Mouse (Mus musculus) liver, embryonic 14.5 days (tissue): ENCODE measurements around the gene Cyb5r3. TPM values are rescaled to one million over a fixed set of nuclear protein-coding genes. Genes with fewer than 3 reads are reported as not detected.
A peak's percentile ranks its signal among the peaks of the same experiment; 100 is the strongest.

Source experiments
- ATAC-seq: fragments of 200-750 bp; cut with Nextera tagmentation; 2 replicates; pipeline ENCODE4 v1.8.0; 2017; ENCODE audit warnings: moderate number of reproducible peaks, mild to moderate bottlenecking, moderate library complexity; ENCODE audit not compliant: insufficient read depth
- DNase-seq, 3 experiments: peaks; one replicate each; pipeline ENCODE4 v3.0.0-alpha.2; 2012 to 2013; ENCODE audit warnings: low read depth in 3 of 3, low spot score in 3 of 3
- H3K27ac ChIP-seq: fragments of 300-500 bp; sonication (generic); 2 replicates; pipeline ENCODE4 v1.5.1; 2014; ENCODE audit warnings: moderate library complexity, mild to moderate bottlenecking, control low read depth, inconsistent platforms
- H3K27me3 ChIP-seq: fragments of 300-500 bp; sonication (generic); 2 replicates; pipeline ENCODE4 v1.6.1; 2014; ENCODE audit warnings: mild to moderate bottlenecking, low read length, moderate library complexity; ENCODE audit not compliant: control insufficient read depth, insufficient read depth
- H3K36me3 ChIP-seq: fragments of 300-500 bp; sonication (generic); replicated peaks from 2 replicates; pipeline ENCODE4 v1.6.1; 2014; ENCODE audit warnings: low read depth; ENCODE audit not compliant: control insufficient read depth, insufficient read depth
- H3K4me1 ChIP-seq, 2 experiments: fragments of 200-500 bp in 1 of 2; fragments of 300-500 bp in 1 of 2; sonication (generic) in 1 of 2; replicated peaks; 2 replicates each; pipeline ENCODE4 v1.6.1; 2012 to 2014; ENCODE audit warnings: antibody characterized with exemption in 1 of 2, inconsistent platforms in 1 of 2, low read length in 1 of 2; ENCODE audit not compliant: control insufficient read depth in 2 of 2, insufficient read depth in 2 of 2
- H3K4me2 ChIP-seq: fragments of 300-500 bp; sonication (generic); 2 replicates; pipeline ENCODE4 v1.6.1; 2014; ENCODE audit warnings: low read depth, mild to moderate bottlenecking, control low read depth, moderate library complexity
- H3K4me3 ChIP-seq, 2 experiments: fragments of 200-500 bp in 1 of 2; fragments of 300-500 bp in 1 of 2; sonication (generic) in 1 of 2; 2 replicates each; pipeline ENCODE4 v1.5.1; 2012 to 2014; ENCODE audit warnings: low read depth in 2 of 2, low read length in 2 of 2, mild to moderate bottlenecking in 2 of 2, control low read depth in 1 of 2, inconsistent platforms in 1 of 2, moderate library complexity in 1 of 2; ENCODE audit not compliant: insufficient read depth in 1 of 2
- H3K9ac ChIP-seq: fragments of 300-500 bp; sonication (generic); replicated peaks from 2 replicates; pipeline ENCODE4 v1.6.1; 2014; ENCODE audit warnings: mild to moderate bottlenecking, control low read depth, moderate library complexity
- H3K9me3 ChIP-seq: fragments of 300-500 bp; sonication (generic); 2 replicates; pipeline ENCODE4 v1.6.1; 2016; ENCODE audit warnings: low read length, mixed read lengths; ENCODE audit not compliant: control insufficient read depth
- CTCF ChIP-seq: IDR thresholded peaks from 2 replicates; pipeline ENCODE4 v1.5.1; 2016; ENCODE audit warnings: antibody characterized with exemption, low read depth, control low read depth
- EP300 ChIP-seq: IDR thresholded peaks from 2 replicates; pipeline ENCODE4 v1.6.1; 2016; ENCODE audit warnings: antibody characterized with exemption, low read depth
- WGBS: fragments of 180-500 bp; shearing (Covaris S2); extraction: QIAGEN DNeasy Blood & Tissue Kit; methylation state at CpG from one replicate; pipeline ENCODE4 v1.1.7; 2014; ENCODE audit not compliant: insufficient replicate concordance; 5-methylcytosine and 5-hydroxymethylcytosine counted together
- polyA plus RNA-seq, 2 experiments: library from polyadenylated mRNA; depleted of rRNA in 1 of 2; stranded (reverse) in 1 of 2; unstranded in 1 of 2; fragments of >200 nt; fragmentation: Nextera tagmentation in 1 of 2; extraction: Ambion mirVana in 1 of 2; gene quantifications; 2 replicates each; pipeline versions ENCODE4 v1.2.1 to v1.2.3; 2012 to 2014

Gene Cyb5r3
- polyA plus RNA-seq, 2 experiments = 88.8 to 103 TPM

DNA sequence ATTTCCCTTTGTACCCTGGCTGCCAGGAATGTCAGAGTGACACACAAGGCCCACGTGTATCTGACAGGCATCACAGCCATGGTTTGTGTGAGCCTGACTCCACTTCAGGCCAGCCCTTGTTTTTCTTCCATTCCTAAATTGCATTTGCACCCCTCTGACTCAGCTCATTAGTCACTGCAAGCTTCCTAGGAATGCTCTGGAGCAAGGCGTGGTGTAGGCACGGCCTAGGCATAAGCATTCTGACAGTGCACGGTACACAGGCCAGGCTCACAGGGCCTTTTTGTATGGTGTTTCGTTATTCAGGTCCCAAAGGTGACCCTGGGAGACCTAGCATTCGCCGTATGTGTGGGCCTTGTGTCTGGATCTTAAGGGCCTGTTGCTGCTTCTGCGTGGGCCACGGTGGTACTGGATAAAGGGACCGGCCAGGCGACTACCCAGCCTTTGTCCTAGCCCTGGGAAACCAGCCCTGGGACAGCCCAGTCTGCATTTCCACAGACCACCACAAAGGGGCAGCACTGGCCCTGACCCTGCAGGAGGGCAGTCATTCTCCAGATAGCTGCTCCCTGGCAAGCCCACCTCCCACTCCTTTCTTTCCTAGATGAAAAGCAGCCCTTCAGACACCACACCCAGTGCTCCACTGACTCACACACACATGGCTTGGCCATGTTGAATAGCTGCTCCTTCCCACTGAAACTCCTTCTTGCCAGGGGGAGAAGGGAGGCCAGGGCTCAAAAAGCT is 15.3 kb downstream of the Cyb5r3 start:
- WGBS = 78% methylated on average over 11 of the region's 11 CpGs
- Histone ChIP-seq H3K36me3 (peaks cover 89% of the 10 kb centered on the region), H3K27me3 (no peaks in the 10 kb centered on the region), H3K4me3 (no peak overlapping the region), H3K4me1 (no peaks in the 10 kb centered on the region), H3K9me3 (no peaks in the 10 kb centered on the region), H3K27ac (no peak overlapping the region), H3K4me2 (no peak overlapping the region), H3K9ac (no peak overlapping the region)
- no peak for ATAC-seq
- no peak for DNase-seq
- TF ChIP-seq EP300 (no peak), CTCF (peak; percentile 93)

DNA sequence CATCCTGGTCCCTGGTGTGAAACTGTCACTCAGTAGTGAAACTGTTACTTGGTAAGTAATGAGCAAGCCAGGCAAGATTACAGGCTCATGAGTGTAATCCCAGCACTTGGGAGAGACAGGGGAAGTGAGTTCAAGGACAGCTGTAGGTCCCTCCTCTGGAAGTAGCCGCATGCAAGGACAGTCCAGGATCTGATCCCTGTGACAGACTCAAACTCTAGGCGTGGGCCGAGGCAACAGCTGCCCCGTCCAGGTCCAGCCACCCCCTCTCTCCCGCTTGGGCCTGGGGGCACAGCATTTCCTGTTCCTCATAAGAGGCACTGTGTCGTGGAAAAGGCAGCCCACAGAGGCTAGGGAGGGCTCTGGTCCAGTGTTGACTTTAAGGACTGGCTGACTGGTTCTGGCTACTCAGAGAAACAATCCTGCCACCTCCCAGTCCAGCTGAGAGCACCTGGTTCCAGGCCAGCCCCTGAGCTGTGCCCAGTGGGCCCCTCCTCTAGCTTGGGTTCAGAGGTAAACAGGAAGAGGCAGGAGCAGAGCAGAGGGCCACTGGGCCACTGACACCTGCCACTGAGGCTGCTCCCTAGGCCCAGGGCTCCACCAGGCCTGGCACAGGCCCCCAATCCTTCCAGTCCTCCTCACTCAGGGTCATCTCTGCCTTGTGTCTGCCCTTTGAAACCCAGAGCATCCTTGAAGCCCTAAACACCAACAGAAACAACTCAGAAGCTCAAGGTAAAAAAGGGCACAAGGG is 16.5 kb downstream of the Cyb5r3 start:
- H3K4me3 ChIP-seq = no peak overlapping the region
- no peak for TF ChIP-seq CTCF
- TF ChIP-seq EP300 = no peak
- H3K36me3 ChIP-seq = peaks cover 77% of the 10 kb centered on the region
- no peaks in the 10 kb centered on the region for H3K9me3 ChIP-seq
- H3K27ac ChIP-seq = no peak overlapping the region
- no peak for DNase-seq
- H3K9ac ChIP-seq = no peak overlapping the region
- H3K4me2 ChIP-seq = no peak overlapping the region
- WGBS = 66% methylated on average over 6 of the region's 6 CpGs
- no peaks in the 10 kb centered on the region for H3K27me3 ChIP-seq
- no peaks in the 10 kb centered on the region for H3K4me1 ChIP-seq
- ATAC-seq = no peak

DNA sequence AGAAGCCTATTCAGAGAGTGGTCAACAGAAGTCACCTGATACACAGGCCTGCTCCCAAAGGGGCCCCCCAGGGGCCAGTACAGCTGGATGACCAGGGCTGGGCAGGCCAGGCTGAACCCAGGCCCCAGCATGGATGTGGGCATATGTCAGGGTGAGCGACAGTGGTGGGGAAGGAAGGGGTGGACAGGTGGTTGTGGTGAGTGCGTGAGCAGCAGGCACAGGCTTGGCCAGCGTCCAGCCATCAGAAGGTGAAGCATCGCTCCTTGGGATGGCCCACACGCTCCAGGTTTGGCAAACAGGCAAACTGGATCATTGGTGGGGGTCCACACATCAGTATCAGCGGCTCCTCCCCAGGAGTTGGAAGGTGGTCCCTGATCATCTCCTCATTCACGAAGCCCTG is 18.1 kb downstream of the Cyb5r3 start:
- no peak overlapping the region for H3K9ac ChIP-seq
- no peaks in the 10 kb centered on the region for H3K9me3 ChIP-seq
- TF ChIP-seq EP300 (no peak), CTCF (no peak)
- H3K36me3 ChIP-seq = peaks cover 61% of the 10 kb centered on the region
- no peak overlapping the region for H3K4me2 ChIP-seq
- 90% methylated on average over 7 of the region's 7 CpGs for WGBS
- peaks cover 0 to 6% of the 10 kb centered on the region in 2 experiments; a peak in 3 of 4 replicates for H3K4me1 ChIP-seq
- H3K4me3 ChIP-seq = no peak overlapping the region
- ATAC-seq = no peak
- H3K27me3 ChIP-seq = no peaks in the 10 kb centered on the region
- H3K27ac ChIP-seq = no peak overlapping the region
- DNase-seq = no peak

DNA sequence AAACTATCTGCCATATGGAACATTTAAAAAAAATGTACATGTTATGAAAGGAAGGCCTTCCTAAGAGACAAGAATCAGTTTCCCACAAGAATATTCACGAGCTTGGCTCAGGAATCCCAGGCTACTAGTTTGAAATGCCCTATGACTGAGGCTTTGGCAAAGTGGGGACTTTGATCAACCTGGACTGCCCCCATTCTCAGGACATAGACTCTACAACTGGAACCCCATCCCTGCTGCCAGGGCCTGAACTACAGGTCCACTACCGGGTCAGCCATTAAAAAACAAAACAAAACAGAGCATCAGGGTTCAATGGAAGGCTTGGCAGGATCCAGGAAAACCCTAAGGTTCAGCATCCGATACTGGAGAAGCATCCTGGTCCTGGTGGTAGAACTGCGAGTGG is 21.7 kb downstream of the Cyb5r3 start:
- H3K36me3 ChIP-seq = peaks cover 37% of the 10 kb centered on the region
- DNase-seq = no peak

DNA sequence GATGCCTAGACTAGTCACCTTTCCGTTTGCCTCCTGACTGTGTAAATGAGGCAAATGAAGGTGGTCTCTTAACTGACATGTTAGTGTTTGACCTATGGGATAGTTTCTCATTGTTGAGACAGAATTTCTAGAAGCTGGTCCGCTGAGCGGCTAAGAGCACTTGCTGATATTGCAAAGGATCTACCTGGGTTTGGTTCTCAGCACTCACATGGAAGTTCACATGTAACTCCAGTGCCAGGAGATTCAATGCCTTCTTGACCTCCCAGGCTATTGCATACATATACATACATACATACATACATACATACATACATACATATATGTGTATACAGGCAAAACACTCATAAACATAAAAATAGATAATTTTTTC is 22.3 kb downstream of the Cyb5r3 start:
- Histone ChIP-seq H3K9ac (peak overlapping the region; percentile 83), H3K4me2 (peak overlapping the region; percentile 49), H3K9me3 (no peaks in the 10 kb centered on the region), H3K4me1 (peaks cover 6 to 7% of the 10 kb centered on the region in 2 experiments; a peak in 3 of 4 replicates), H3K27me3 (no peaks in the 10 kb centered on the region), H3K27ac (peak overlapping the region; percentile 88), H3K36me3 (peaks cover 31% of the 10 kb centered on the region), H3K4me3 (peak overlapping the region; percentile 12 to 16; a peak in 1 of 4 replicates)
- no peak for TF ChIP-seq CTCF
- no peak for TF ChIP-seq EP300
- no peak for DNase-seq
- 27% methylated on average over 3 of the region's 3 CpGs for WGBS
- no peak for ATAC-seq

More for the DNA sequence above, 21.7 kb downstream of the Cyb5r3 start:
- WGBS = 74% methylated on average over 4 of the region's 4 CpGs
- Histone ChIP-seq H3K27me3 (no peaks in the 10 kb centered on the region), H3K4me3 (no peak overlapping the region), H3K9me3 (no peaks in the 10 kb centered on the region), H3K27ac (peak overlapping the region; percentile 13), H3K4me2 (no peak overlapping the region), H3K9ac (peak overlapping the region; percentile 1; the same call in 1 of the 2 replicates), H3K4me1 (peaks cover 6 to 7% of the 10 kb centered on the region in 2 experiments; a peak in 3 of 4 replicates)
- no peak for ATAC-seq
- TF ChIP-seq CTCF (no peak), EP300 (no peak)
